Mouse (Mus musculus) adrenal gland, postnatal 25 days (tissue): ENCODE results near the gene Kcnip2. TPM values are rescaled to one million over a fixed set of nuclear protein-coding genes. Genes with fewer than 3 reads are reported as not detected.

Source experiments
- DNase-seq: peaks from one replicate; pipeline ENCODE4 v3.0.0; 2021; ENCODE audit warnings: mixed read lengths
- total RNA-seq: library from RNA; stranded (reverse); gene quantifications from 2 replicates; pipeline ENCODE4 v1.2.3, GENCODE M21; 2021

The Kcnip2 gene
- total RNA-seq, 1 experiment from 2014 or later, result 0.27 TPM

- no peak for DNase-seq
Measured at GRCm38 (mm10) chr19:45780350-45780915, 35.4 kb downstream of the Kcnip2 start.

- DNase-seq, result no peak
Measured at GRCm38 (mm10) chr19:45775486-45775885, 40.4 kb downstream of the Kcnip2 start.

DNA sequence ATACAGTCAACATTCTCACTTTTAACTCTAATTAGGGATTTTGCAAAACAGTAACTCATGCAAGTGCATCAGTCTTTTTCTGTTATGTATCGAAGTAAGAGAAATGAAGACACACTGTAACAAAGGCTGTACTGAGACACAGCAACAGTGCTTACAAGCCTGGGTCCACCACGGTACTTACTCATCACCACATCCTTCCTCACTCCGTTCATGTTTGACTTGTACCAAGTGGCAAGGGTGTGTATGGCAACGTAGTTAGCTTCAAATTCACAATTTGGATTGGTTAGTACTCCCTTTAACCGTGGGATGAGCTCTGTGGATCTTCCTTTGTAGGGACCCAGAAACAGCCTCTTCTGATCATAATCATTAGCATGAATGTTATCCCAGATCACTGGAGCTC is 44.4 kb downstream of the Kcnip2 start:
- no peak for DNase-seq

DNA sequence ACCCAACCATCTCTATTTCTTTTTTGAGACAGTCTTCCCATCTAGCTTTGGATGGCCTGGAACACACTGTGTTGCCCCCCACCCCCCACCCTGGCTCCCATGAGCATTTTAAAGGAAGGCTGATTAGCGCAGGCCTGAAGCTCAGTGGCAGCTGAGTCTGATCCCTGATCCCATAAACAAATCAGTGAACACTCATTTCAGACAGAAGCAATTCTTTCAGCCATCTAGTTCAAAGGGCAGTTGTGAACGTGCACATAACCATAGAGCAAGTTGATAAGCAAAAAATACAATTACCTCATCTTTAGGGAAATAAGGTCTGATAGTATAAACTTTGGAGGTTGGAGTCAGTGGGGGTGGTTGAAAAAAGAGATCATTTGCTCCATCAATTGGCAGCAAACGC is 55.1 kb downstream of the Kcnip2 start:
- no peak for DNase-seq

- no peak for DNase-seq
Measured at GRCm38 (mm10) chr19:45758671-45759070, 57.2 kb downstream of the Kcnip2 start.

- DNase-seq, result no peak
Measured at GRCm38 (mm10) chr19:45753551-45753950, 62.3 kb downstream of the Kcnip2 start.

DNA sequence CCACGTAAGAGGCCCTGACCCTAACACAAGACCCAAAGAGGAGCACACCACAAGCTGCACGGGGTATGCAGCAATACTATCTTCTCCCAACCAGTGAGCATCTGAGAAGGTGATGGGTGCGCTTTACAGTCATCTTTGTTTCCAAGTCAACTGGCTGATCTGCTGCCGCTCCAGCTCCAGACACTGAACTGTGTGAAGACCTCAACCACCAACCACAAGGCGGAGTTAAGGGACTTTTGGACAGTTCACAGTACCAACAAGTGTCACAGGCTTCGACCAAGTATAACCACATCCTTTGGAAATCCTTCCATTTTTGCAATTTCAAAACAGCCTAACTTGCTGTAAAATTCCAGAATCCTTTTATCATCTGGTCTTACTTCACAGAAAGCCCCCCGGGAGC is 64.0 kb downstream of the Kcnip2 start:
- no peak for DNase-seq

DNA sequence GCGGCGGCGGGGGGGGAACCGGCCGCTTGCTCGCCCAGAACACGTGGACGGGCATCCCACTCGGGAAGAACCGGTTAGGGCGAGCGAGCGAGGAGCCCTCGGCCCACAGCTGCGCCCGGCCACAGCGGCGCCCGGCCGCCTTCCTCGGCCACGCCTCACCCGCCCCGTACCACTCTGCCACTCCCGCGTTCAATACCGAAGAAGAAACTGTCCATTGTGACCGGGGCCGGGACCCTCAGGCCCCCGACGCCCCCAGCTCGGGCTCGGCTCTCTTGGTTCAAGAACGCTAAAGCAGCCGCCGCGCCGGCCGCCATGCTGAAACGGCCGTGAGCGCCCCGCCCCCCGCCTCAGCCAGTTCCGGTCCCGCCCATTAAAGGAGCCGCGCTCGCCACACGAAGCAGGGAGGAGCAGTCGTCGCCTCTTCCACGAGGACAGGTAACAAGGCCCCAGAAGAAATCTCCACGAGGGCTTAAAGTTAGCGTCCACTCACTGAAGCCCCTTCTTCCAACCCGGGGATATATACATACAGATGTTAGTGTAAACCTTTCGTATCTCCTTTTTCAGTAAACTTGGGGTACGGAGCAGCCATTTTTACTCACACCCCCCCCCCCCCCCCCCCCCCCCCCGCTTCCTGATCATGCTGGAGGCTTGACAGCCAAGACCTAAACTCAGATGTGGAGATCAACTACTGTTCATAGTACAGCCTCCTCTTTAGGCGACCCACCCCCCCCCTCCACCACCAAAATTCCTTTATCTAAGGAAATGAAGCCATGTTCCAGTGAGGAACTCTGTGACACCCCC is 66.4 kb downstream of the Kcnip2 start, which contains the start of gene Npm3:
Gene Npm3, minus strand, starts transcription at position 349 of the 801 bp plus-strand sequence.
- DNase-seq, result peak; percentile 90

DNA sequence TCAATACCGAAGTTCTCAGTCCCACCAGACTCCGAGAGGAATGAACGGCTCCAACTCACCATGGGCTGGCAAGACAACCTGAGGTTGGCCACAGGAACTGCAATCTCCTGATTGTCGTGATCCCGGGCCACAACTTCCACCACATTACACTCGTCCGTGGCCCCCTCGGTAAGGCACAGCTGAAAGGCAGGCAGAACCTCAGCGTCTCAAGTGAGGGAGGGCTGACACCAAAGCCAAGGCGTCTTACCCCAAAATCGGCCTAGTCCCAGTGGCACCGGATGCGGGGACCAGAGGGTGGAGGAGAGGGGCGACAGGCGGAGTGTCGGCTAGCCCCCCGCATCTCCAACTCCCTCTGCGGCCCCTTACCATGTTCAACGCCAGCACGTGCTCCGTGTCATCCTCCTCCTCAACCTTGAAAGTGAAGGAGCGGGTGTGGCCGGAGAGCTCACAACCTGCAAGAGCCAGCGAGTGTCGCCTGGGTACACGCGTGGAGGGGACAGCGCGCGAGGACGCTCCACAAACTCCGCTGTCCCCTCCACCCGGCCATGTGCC is 67.1 kb downstream of the Kcnip2 start:
- no peak for DNase-seq

DNA sequence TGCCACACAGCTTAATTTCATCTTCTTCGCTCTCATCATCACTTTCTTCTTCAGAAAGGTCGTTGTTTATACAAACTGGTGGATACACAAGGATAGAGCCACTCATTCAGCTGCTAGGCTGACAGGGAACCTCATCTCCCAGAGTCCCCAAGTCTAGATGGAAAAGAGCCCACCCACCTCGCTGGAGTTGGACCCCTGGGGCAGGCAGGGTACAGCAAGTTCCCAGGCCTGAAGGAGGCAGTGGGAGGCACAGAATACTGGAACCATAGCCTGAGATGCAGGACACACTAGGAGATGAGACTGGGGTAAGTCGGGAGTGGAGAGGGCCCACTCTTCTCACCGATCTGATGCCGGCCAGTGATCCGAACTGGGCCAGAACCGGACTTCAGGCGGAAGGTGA is 67.7 kb downstream of the Kcnip2 start:
- no peak for DNase-seq

DNA sequence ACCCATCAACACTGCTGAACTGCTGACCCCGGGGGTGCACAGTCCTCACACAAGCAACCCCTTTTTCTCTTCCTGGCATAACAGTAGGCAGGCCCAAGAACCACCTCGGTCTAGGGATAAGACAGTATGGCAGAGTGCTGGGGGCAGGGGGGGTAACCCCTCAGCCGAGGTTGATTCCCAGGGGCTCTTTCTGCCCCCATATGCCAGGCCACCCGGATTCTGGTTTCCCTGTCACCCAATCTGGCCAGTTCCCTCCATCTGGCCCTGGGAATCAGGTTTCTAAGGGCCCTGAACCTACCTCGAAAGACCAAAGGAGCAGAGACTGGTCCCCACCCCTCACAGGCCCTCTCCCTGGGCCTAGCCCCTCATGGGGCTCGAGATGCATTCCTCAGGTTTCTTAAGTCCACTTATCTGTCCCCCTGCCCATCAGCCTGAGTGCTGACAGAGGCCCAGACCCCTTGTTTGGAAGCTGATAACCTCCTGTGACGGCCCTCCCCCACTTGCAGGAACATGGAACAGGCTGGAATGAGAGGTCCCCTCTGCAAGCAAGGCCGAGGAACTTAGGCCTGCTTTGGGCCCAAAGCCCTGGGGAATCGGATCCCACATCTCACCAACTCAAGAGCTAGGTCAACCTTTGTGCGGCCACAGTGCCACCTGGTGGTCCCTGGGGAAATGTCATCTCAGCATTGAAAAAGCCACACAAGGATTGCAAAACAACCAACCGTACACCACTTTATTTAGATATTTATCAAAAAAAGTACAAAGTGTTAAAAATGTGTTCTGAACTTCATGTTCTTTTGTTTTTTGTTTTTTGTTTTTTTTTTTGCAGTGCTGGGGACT is 68.6 kb downstream of the Kcnip2 start:
- DNase-seq, result peak; percentile 85

DNA sequence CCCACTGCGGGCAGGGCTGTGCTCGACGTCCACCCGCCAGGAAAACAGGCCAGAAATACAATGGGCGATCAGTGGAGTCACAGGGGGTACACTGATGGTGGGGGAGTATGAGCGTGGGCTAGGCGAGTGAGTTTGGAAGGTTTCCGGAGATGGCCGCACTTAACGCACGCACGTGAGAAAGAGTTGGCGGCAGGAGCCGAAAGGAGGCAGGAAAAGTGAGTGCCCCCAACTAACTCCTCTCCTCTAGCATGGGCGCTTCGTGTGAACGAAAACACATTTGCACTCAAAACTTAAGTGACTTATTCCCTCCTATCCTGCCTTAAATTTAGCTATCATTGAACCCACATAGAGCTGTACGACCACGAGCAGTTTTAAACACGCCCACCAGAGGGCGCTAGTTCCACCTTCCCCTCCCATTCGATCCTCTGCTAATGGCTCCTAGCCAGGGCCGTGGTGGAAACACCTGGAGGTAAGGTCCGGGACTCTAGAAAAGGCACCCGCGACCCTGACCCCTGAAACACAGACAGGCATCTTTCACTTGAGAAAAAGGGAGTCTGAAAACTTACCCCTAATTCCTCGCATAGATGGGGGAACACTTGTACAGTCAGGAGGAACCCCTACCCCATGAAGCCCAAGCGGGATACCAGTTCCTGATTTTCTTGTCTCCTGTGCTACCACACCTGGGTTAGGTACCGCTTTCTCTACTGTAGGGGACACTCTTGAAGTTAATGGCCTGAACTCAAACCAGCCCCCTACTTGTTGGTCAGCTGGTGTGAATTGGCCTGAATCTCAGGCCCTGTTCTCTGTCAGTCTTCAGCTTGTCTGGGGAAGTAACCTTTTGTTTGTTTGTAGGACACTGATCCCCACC is 69.5 kb downstream of the Kcnip2 start:
- DNase-seq, result peak; percentile 79

- no peak for DNase-seq
Measured at GRCm38 (mm10) chr19:45745344-45746152, 70.3 kb downstream of the Kcnip2 start.

GRCm38 (mm10) chr19:45743619-45744018 is 72.2 kb downstream of the Kcnip2 start:
- no peak for DNase-seq

DNA sequence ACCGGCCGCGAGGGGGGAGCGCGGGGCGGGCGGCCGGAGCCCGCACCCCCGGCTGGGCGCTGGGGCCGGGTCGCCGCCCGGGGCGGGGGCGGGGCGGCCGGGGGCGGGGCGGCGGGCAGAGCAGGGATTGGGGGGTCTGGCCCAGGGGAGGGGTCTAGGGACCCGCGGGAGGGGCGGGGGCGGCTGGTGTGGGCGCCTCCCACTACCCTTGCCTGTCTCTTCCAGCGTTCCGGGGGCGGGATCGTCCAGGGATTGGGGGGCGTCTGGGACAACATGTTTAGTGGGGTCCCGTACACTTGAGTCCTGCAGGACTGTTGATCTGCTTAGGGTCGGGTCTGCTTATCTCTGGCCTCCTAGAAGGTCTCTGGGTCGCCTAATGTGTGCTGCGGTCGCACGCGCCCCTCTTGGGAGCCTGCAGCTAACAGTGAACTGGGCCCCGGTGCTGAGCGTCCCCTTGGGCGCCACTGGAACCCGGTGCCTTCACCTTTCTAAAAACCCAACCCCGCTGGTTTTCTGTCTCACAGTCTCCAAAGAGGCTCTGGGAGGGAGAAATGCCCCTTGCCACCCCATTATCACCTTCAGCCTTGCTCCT is 72.8 kb downstream of the Kcnip2 start:
- no peak for DNase-seq

- peak; percentile 7 for DNase-seq
Measured at GRCm38 (mm10) chr19:45742218-45742983, 73.5 kb downstream of the Kcnip2 start, which contains the start of gene Fgf8. TSS of gene Fgf8 (minus strand) at chr19:45742915.
